Mouse (Mus musculus): ENCODE measurements at regions not wholly inside any gene's neighbourhood (a gene's known extent, or its start where the extent isn't known, plus 50 kb on each side); places are given as distances from the start of the nearest gene placed in this dataset.

DNA sequence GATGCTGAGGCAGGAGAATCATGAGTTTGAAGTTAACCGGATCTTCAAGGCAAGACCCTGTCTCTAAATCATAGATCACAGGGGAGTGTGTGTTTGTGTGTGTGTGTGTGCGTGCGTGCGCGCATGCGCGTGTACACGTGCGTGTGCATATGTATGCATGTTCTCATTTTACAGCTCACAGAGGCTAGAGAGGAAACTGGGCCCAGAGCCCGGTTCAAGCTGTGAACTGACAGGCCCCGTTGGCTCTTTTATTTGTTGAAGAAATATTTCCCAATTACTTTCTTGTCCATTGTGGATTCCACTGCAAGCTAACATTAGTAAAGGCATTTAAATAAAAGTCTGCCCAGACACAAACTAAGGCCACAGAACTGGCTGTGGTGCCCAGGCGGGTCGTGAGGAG, 63.7 kb upstream of the Slc2a1 start:
- H3K9me3 ChIP-seq (replicated peaks; ENCODE audit: low read length): no peaks in the 10 kb centered on the region
- ATAC-seq (replicated peaks; ENCODE audit: low FRiP score, low read depth) (no peak), DNase-seq (ENCODE audit: low spot score) (no peak)
- no peak for TF ChIP-seq CTCF (IDR thresholded peaks at IDR 0.05; ENCODE audit: low read depth)
- H3K27me3 ChIP-seq (ENCODE audit: insufficient read depth, low read length): no peaks in the 10 kb centered on the region
- H3K36me3 ChIP-seq (ENCODE audit: insufficient read depth, low read length): no peaks in the 10 kb centered on the region
- no peak overlapping the region for H3K4me2 ChIP-seq (ENCODE audit: low read length)
- no peak overlapping the region for H3K27ac ChIP-seq
- no peak overlapping the region for H3K9ac ChIP-seq (ENCODE audit: low read depth, low read length)
- 83% methylated on average over 13 of the region's 13 CpGs for WGBS
- H3K4me1 ChIP-seq (replicated peaks; ENCODE audit: insufficient read depth, low read length): no peaks in the 10 kb centered on the region
- H3K4me3 ChIP-seq (replicated peaks; ENCODE audit: low read depth, low read length): no peak overlapping the region

DNA sequence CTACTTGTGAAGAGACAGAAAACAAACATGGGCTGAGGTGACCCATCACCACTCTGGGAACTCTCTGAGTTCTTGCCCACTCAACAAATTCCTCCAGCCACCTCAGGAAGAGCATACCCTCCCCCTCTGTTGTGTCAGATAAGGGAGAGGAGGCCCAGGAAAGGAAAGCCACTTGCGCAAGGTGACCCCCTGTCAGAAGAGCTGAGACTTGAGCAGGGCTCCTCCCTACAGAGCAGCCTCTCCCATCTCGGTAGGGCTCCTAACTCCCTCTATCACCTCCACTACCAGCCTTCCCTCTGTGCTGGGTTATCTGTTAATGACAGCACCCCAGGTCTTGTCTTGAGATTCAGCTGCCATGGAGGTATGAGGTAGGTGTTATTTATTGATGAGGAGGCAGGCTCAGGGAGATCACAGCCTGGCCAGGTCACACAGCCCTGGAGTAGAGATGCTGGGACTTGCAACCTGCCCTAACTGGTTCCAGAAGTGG, 57.6 kb upstream of the Slc2a1 start:
- ATAC-seq (replicated peaks; ENCODE audit: low FRiP score, low read depth) (no peak), DNase-seq (ENCODE audit: low spot score) (no peak)
- no peaks in the 10 kb centered on the region for H3K9me3 ChIP-seq (replicated peaks; ENCODE audit: low read length)
- WGBS: 49% methylated on average over 2 of the region's 2 CpGs
- no peak overlapping the region for H3K27ac ChIP-seq
- H3K4me2 ChIP-seq (ENCODE audit: low read length): no peak overlapping the region
- TF ChIP-seq CTCF (IDR thresholded peaks at IDR 0.05; ENCODE audit: low read depth): no peak
- H3K4me3 ChIP-seq (replicated peaks; ENCODE audit: low read depth, low read length): no peak overlapping the region
- no peaks in the 10 kb centered on the region for H3K27me3 ChIP-seq (ENCODE audit: insufficient read depth, low read length)
- H3K36me3 ChIP-seq (ENCODE audit: insufficient read depth, low read length): no peaks in the 10 kb centered on the region
- H3K4me1 ChIP-seq (replicated peaks; ENCODE audit: insufficient read depth, low read length): no peaks in the 10 kb centered on the region
- no peak overlapping the region for H3K9ac ChIP-seq (ENCODE audit: low read depth, low read length)

- H3K9me3 ChIP-seq (replicated peaks; ENCODE audit: low read length): no peaks in the 10 kb centered on the region
- H3K9ac ChIP-seq (ENCODE audit: low read depth, low read length): no peak overlapping the region
- H3K36me3 ChIP-seq (ENCODE audit: insufficient read depth, low read length): no peaks in the 10 kb centered on the region
- no peak for DNase-seq (ENCODE audit: low spot score)
- no peak overlapping the region for H3K4me3 ChIP-seq (replicated peaks; ENCODE audit: low read depth, low read length)
- H3K4me1 ChIP-seq (replicated peaks; ENCODE audit: insufficient read depth, low read length): no peaks in the 10 kb centered on the region
- H3K4me2 ChIP-seq (ENCODE audit: low read length): no peak overlapping the region
- H3K27ac ChIP-seq: no peak overlapping the region
- H3K27me3 ChIP-seq (ENCODE audit: insufficient read depth, low read length): no peaks in the 10 kb centered on the region
- WGBS: 85% methylated on average over 3 of the region's 3 CpGs
- no peak for TF ChIP-seq CTCF (IDR thresholded peaks at IDR 0.05; ENCODE audit: low read depth)
- no peak for ATAC-seq (replicated peaks; ENCODE audit: low FRiP score, low read depth)
Observed at GRCm38 (mm10) chr4:119052537-119052936, 56.0 kb upstream of the Slc2a1 start.

- no peaks in the 10 kb centered on the region for H3K9me3 ChIP-seq (replicated peaks; ENCODE audit: low read length)
- no peaks in the 10 kb centered on the region for H3K27me3 ChIP-seq (ENCODE audit: insufficient read depth, low read length)
- TF ChIP-seq CTCF (IDR thresholded peaks at IDR 0.05; ENCODE audit: low read depth): no peak
- no peak overlapping the region for H3K27ac ChIP-seq
- no peak overlapping the region for H3K9ac ChIP-seq (ENCODE audit: low read depth, low read length)
- no peaks in the 10 kb centered on the region for H3K36me3 ChIP-seq (ENCODE audit: insufficient read depth, low read length)
- H3K4me1 ChIP-seq (replicated peaks; ENCODE audit: insufficient read depth, low read length): no peaks in the 10 kb centered on the region
- no peak overlapping the region for H3K4me3 ChIP-seq (replicated peaks; ENCODE audit: low read depth, low read length)
- DNase-seq (ENCODE audit: low spot score) (no peak), ATAC-seq (replicated peaks; ENCODE audit: low FRiP score, low read depth) (no peak)
- 60% methylated on average over 4 of the region's 4 CpGs for WGBS
- H3K4me2 ChIP-seq (ENCODE audit: low read length): no peak overlapping the region
Observed at GRCm38 (mm10) chr4:119053241-119053640, 55.3 kb upstream of the Slc2a1 start.

- TF ChIP-seq CTCF (IDR thresholded peaks at IDR 0.05; ENCODE audit: low read depth): no peak
- no peak for ATAC-seq (replicated peaks; ENCODE audit: low FRiP score, low read depth)
- no peaks in the 10 kb centered on the region for H3K27me3 ChIP-seq (ENCODE audit: insufficient read depth, low read length)
Observed at GRCm38 (mm10) chr4:119053680-119054079, 54.8 kb upstream of the Slc2a1 start.

DNA sequence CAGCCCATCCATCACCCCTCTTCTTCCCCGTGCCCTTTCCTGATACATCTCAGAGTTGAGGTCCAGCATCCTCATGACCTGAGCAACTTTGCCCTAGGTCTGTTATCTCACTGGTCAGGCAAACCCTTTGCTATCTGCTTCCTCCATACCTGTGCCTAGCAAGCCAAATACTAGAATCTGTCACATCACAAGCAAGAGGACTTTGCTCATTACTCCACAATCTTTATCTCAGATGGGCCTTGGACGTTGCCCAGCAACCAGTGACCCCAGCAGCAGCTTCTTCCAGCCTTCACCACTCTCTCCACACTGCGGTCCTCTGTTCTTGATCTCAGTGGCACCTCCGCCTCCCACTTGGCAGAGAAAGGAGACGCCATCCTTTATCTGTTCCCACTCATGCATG, 54.4 kb upstream of the Slc2a1 start:
- no peak overlapping the region for H3K4me3 ChIP-seq (replicated peaks; ENCODE audit: low read depth, low read length)
- H3K9ac ChIP-seq (ENCODE audit: low read depth, low read length): no peak overlapping the region
- H3K36me3 ChIP-seq (ENCODE audit: insufficient read depth, low read length): no peaks in the 10 kb centered on the region
- no peaks in the 10 kb centered on the region for H3K9me3 ChIP-seq (replicated peaks; ENCODE audit: low read length)
- no peak overlapping the region for H3K4me2 ChIP-seq (ENCODE audit: low read length)
- H3K27me3 ChIP-seq (ENCODE audit: insufficient read depth, low read length): no peaks in the 10 kb centered on the region
- no peak for TF ChIP-seq CTCF (IDR thresholded peaks at IDR 0.05; ENCODE audit: low read depth)
- no peaks in the 10 kb centered on the region for H3K4me1 ChIP-seq (replicated peaks; ENCODE audit: insufficient read depth, low read length)
- H3K27ac ChIP-seq: no peak overlapping the region
- DNase-seq (ENCODE audit: low spot score): no peak
- ATAC-seq (replicated peaks; ENCODE audit: low FRiP score, low read depth): no peak
- 70% methylated on average over 5 of the region's 5 CpGs for WGBS

More at GRCm38 (mm10) chr4:119053680-119054079, 54.8 kb upstream of the Slc2a1 start:
- 73% methylated on average over 6 of the region's 6 CpGs for WGBS
- Histone ChIP-seq H3K27ac (no peak overlapping the region), H3K4me1 (replicated peaks; ENCODE audit: insufficient read depth, low read length) (no peaks in the 10 kb centered on the region), H3K9me3 (replicated peaks; ENCODE audit: low read length) (no peaks in the 10 kb centered on the region), H3K36me3 (ENCODE audit: insufficient read depth, low read length) (no peaks in the 10 kb centered on the region), H3K4me3 (replicated peaks; ENCODE audit: low read depth, low read length) (no peak overlapping the region), H3K4me2 (ENCODE audit: low read length) (no peak overlapping the region), H3K9ac (ENCODE audit: low read depth, low read length) (no peak overlapping the region)
- no peak for DNase-seq (ENCODE audit: low spot score)

GRCm38 (mm10) chr4:119057191-119057590, 51.3 kb upstream of the Slc2a1 start:
- no peak for TF ChIP-seq CTCF (IDR thresholded peaks at IDR 0.05; ENCODE audit: low read depth)
- Histone ChIP-seq H3K36me3 (ENCODE audit: insufficient read depth, low read length) (no peaks in the 10 kb centered on the region), H3K4me3 (replicated peaks; ENCODE audit: low read depth, low read length) (no peak overlapping the region), H3K27ac (no peak overlapping the region), H3K9me3 (replicated peaks; ENCODE audit: low read length) (no peaks in the 10 kb centered on the region), H3K27me3 (ENCODE audit: insufficient read depth, low read length) (no peaks in the 10 kb centered on the region), H3K9ac (ENCODE audit: low read depth, low read length) (no peak overlapping the region), H3K4me2 (ENCODE audit: low read length) (no peak overlapping the region), H3K4me1 (replicated peaks; ENCODE audit: insufficient read depth, low read length) (no peaks in the 10 kb centered on the region)
- 82% methylated on average over 6 of the region's 6 CpGs for WGBS
- ATAC-seq (replicated peaks; ENCODE audit: low FRiP score, low read depth) (no peak), DNase-seq (ENCODE audit: low spot score) (no peak)
